Mouse (Mus musculus) MEL (cell line): ENCODE data around the gene Dpf2. TPM values are rescaled to one million over a fixed set of nuclear protein-coding genes. Genes with fewer than 3 reads are reported as not detected.

Experiments used
- DNase-seq: peaks from one replicate; pipeline ENCODE4 v3.0.0; 2011; ENCODE audit warnings: low read depth, low spot score
- H3K27ac ChIP-seq: 2 replicates; pipeline ENCODE4 v1.5.1; 2012; ENCODE audit warnings: low read depth, mild to moderate bottlenecking, control low read depth, low read length, moderate library complexity; ENCODE audit not compliant: control insufficient read depth
- H3K27me3 ChIP-seq, 2 experiments: fragments of 150-350 bp in 1 of 2; sonication (generic) in 1 of 2; 2 replicates each; pipeline ENCODE4 v1.6.1; 2012; ENCODE audit warnings: low read length in 2 of 2, mild to moderate bottlenecking in 2 of 2, improper control_type of control experiment in 1 of 2, moderate library complexity in 1 of 2; ENCODE audit not compliant: insufficient read depth in 2 of 2, control insufficient read depth in 1 of 2
- H3K36me3 ChIP-seq, 2 experiments: 2 replicates each; pipeline ENCODE4 v1.6.1; 2012 to 2014; ENCODE audit warnings: low read length in 2 of 2, improper control_type of control experiment in 1 of 2, inconsistent platforms in 1 of 2, mild to moderate bottlenecking in 1 of 2; ENCODE audit not compliant: insufficient read depth in 2 of 2, control insufficient read depth in 1 of 2
- H3K4me1 ChIP-seq, 2 experiments: fragments of 150-350 bp in 1 of 2; sonication (generic) in 1 of 2; 2 replicates each; pipeline ENCODE4 v1.6.1; 2012; ENCODE audit warnings: low read length in 2 of 2, improper control_type of control experiment in 1 of 2, mild to moderate bottlenecking in 1 of 2; ENCODE audit not compliant: insufficient read depth in 2 of 2, control insufficient read depth in 1 of 2
- H3K4me3 ChIP-seq, 2 experiments: fragments of 150-350 bp in 1 of 2; sonication (generic) in 1 of 2; 2 replicates each; pipeline ENCODE4 v1.5.1; 2012; ENCODE audit warnings: low read depth in 2 of 2, low read length in 2 of 2, mild to moderate bottlenecking in 2 of 2, moderate library complexity in 2 of 2, control low read depth in 1 of 2, improper control_type of control experiment in 1 of 2; ENCODE audit not compliant: control insufficient read depth in 1 of 2, insufficient read depth in 1 of 2
- H3K79me2 ChIP-seq: 2 replicates; pipeline ENCODE4 v1.6.1; 2012; ENCODE audit warnings: mild to moderate bottlenecking, low read length, moderate library complexity; ENCODE audit not compliant: control insufficient read depth, poor library complexity, insufficient read depth
- H3K9ac ChIP-seq: 2 replicates; pipeline ENCODE4 v1.6.1; 2012; ENCODE audit warnings: low read depth, mild to moderate bottlenecking, control low read depth, low read length, moderate library complexity; ENCODE audit not compliant: control insufficient read depth, poor library complexity, severe bottlenecking
- H3K9me3 ChIP-seq: fragments of 150-350 bp; sonication (generic); replicated peaks from 2 replicates; pipeline ENCODE4 v1.6.1; 2012; ENCODE audit warnings: mild to moderate bottlenecking, low read length, improper control_type of control experiment, moderate library complexity; ENCODE audit not compliant: insufficient read depth
- CHD1 ChIP-seq: IDR thresholded peaks from 2 replicates; pipeline ENCODE4 v1.6.1; 2012; ENCODE audit warnings: low read depth, mild to moderate bottlenecking, inconsistent platforms, low read length, improper control_type of control experiment
- CHD2 ChIP-seq: IDR thresholded peaks from 2 replicates; pipeline ENCODE4 v1.6.1; 2011; ENCODE audit warnings: low read length, improper control_type of control experiment
- CTCF ChIP-seq, 3 experiments: IDR thresholded peaks in 2 of 3; conservative IDR thresholded peaks in 1 of 3; 2 replicates each; pipeline ENCODE4 v1.5.1; 2011 to 2012; ENCODE audit warnings: low read length in 3 of 3, low read depth in 2 of 3, mild to moderate bottlenecking in 2 of 3, improper control_type of control experiment in 1 of 3, inconsistent platforms in 1 of 3, mixed read lengths in 1 of 3, moderate library complexity in 1 of 3; ENCODE audit not compliant: control insufficient read depth in 1 of 3, insufficient read depth in 1 of 3, poor library complexity in 1 of 3, severe bottlenecking in 1 of 3
- EP300 ChIP-seq, 2 experiments: IDR thresholded peaks; 2 replicates each; pipeline ENCODE4 v1.6.1; 2011; ENCODE audit warnings: improper control_type of control experiment in 2 of 2, low read length in 2 of 2, low read depth in 1 of 2, mild to moderate bottlenecking in 1 of 2
- ETS1 ChIP-seq: IDR thresholded peaks from 2 replicates; pipeline ENCODE4 v1.6.1; 2012; ENCODE audit warnings: low read depth, mild to moderate bottlenecking, inconsistent platforms, low read length, improper control_type of control experiment, moderate library complexity
- GABPA ChIP-seq: IDR thresholded peaks from 2 replicates; pipeline ENCODE4 v1.6.1; 2012; ENCODE audit warnings: low read depth, mild to moderate bottlenecking, inconsistent platforms, low read length, improper control_type of control experiment, moderate library complexity
- GATA1 ChIP-seq: IDR thresholded peaks from 2 replicates; pipeline ENCODE4 v1.6.1; 2011; ENCODE audit warnings: low read depth, low read length, improper control_type of control experiment
- MYC ChIP-seq: IDR thresholded peaks from 2 replicates; pipeline ENCODE4 v1.6.1; 2011; ENCODE audit warnings: low read depth, mild to moderate bottlenecking, low read length, improper control_type of control experiment, moderate library complexity
- NRF1 ChIP-seq: IDR thresholded peaks from 2 replicates; pipeline ENCODE4 v1.6.1; 2014; ENCODE audit warnings: low read depth, mild to moderate bottlenecking, inconsistent platforms, low read length, improper control_type of control experiment, moderate library complexity; ENCODE audit not compliant: poor library complexity, insufficient read depth, severe bottlenecking
- POLR2AphosphoS5 ChIP-seq: IDR thresholded peaks from 2 replicates; pipeline ENCODE4 v1.6.1; 2012; ENCODE audit warnings: low read depth, borderline replicate concordance, mild to moderate bottlenecking, inconsistent platforms, low read length, moderate library complexity, mixed read lengths
- SIN3A ChIP-seq: IDR thresholded peaks from 2 replicates; pipeline ENCODE4 v1.6.1; 2012; ENCODE audit warnings: low read length, improper control_type of control experiment, inconsistent platforms
- TAL1 ChIP-seq: IDR thresholded peaks from 2 replicates; pipeline ENCODE4 v1.6.1; 2012; ENCODE audit warnings: mild to moderate bottlenecking, inconsistent platforms, low read length, moderate library complexity, mixed read lengths
- TBP ChIP-seq: IDR thresholded peaks from 2 replicates; pipeline ENCODE4 v1.8.0; 2011; ENCODE audit warnings: low read depth, low read length, improper control_type of control experiment
- TCF12 ChIP-seq: IDR thresholded peaks from 2 replicates; pipeline ENCODE4 v1.6.1; 2014; ENCODE audit warnings: low read depth, mild to moderate bottlenecking, inconsistent platforms, low read length, improper control_type of control experiment, moderate library complexity
- UBTF ChIP-seq: IDR thresholded peaks from 2 replicates; pipeline ENCODE4 v1.6.1; 2012; ENCODE audit warnings: low read depth, mild to moderate bottlenecking, inconsistent platforms, low read length, improper control_type of control experiment, moderate library complexity, borderline replicate concordance; ENCODE audit not compliant: insufficient read depth
- USF1 ChIP-seq: IDR thresholded peaks from 2 replicates; pipeline ENCODE4 v1.6.1; 2014; ENCODE audit warnings: low read depth, mild to moderate bottlenecking, inconsistent platforms, low read length, improper control_type of control experiment, moderate library complexity
- ZMIZ1 ChIP-seq: IDR thresholded peaks from 2 replicates; pipeline ENCODE4 v1.6.1; 2012; ENCODE audit warnings: low read depth, mild to moderate bottlenecking, inconsistent platforms, low read length, improper control_type of control experiment, moderate library complexity
- polyA plus RNA-seq, 2 experiments: library from polyadenylated mRNA; stranded (reverse) in 1 of 2; unstranded in 1 of 2; fragments of >175 nt in 1 of 2; fragments of >200 nt in 1 of 2; gene quantifications; 2 replicates each; pipeline versions ENCODE4 v1.2.1 to v1.2.4; 2012; ENCODE audit warnings: low replicate concordance in 2 of 2, low read depth in 1 of 2; ENCODE audit not compliant: insufficient read length in 2 of 2, insufficient read depth in 1 of 2, missing spikeins in 1 of 2
- total RNA-seq: library from RNA; depleted of rRNA; stranded (reverse); fragments of 300-350 nt; gene quantifications from 2 replicates; pipeline ENCODE4 v1.2.3, GENCODE M21; 2012

Gene Dpf2
- total and polyA plus RNA-seq, 3 experiments: 58.6 to 166 (median 133) TPM

DNA sequence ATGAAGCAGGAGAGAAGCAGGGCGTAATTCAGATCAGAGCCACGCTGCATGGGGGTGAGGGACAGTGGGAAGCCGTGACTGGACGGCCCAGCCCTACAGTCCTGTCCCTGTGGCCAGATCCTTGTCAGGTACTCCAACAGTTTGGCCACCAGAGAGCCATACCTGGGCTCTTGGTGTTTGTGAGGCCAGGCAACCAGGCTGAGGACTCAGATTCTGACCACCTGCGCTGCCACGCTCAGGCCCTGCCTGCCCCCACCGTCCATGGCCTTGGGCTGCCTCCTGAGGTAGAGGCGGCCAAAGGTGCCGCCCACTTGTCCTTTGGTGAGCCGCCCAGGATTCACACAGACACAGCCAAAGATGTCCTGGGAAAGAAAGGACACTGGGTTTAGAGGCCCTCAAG lies 27.8 kb upstream of the Dpf2 start:
- no peak for DNase-seq
- H3K27ac ChIP-seq: no peak overlapping the region
- H3K36me3 ChIP-seq: no peaks in the 10 kb centered on the region; a peak in 1 of 4 replicates
- no peak overlapping the region for H3K4me3 ChIP-seq
- no peaks in the 10 kb centered on the region for H3K27me3 ChIP-seq
- H3K79me2 ChIP-seq: no peaks in the 10 kb centered on the region
- TF ChIP-seq TCF12 (no peak), ZMIZ1 (no peak), SIN3A (no peak), TAL1 (no peak), ETS1 (no peak), CHD2 (no peak), EP300 (IDR thresholded peaks at IDR 0.05; ENCODE audit: low read depth in 1 of 2, low read length in 2 of 2) (no peak), USF1 (no peak), GABPA (no peak), NRF1 (no peak), TBP (no peak), CHD1 (no peak)
- H3K4me1 ChIP-seq: no peaks in the 10 kb centered on the region
- H3K9ac ChIP-seq: no peak overlapping the region
- no peaks in the 10 kb centered on the region for H3K9me3 ChIP-seq

- Histone ChIP-seq H3K27ac (no peak overlapping the region), H3K36me3 (no peaks in the 10 kb centered on the region; a peak in 1 of 4 replicates)
These were observed 27.4 kb upstream of the Dpf2 start for GRCm38 (mm10) chr19:5940173-5940572.

GRCm38 (mm10) chr19:5939715-5940114 lies 26.9 kb upstream of the Dpf2 start:
- no peak for DNase-seq
- H3K4me3 ChIP-seq: no peak overlapping the region
- no peaks in the 10 kb centered on the region for H3K79me2 ChIP-seq
- H3K9ac ChIP-seq: no peak overlapping the region
- no peaks in the 10 kb centered on the region for H3K9me3 ChIP-seq
- no peaks in the 10 kb centered on the region; a peak in 1 of 4 replicates for H3K36me3 ChIP-seq
- TF ChIP-seq GATA1: no peak
- TF ChIP-seq MYC: no peak
- no peak for TF ChIP-seq CTCF (IDR thresholded peaks at IDR 0.05 in 2 of 3, conservative IDR thresholded peaks at IDR 0.05 in 1 of 3; ENCODE audit: control insufficient read depth in 1 of 3, insufficient read depth in 1 of 3, low read depth in 2 of 3, low read length in 3 of 3, poor library complexity in 1 of 3, severe bottlenecking in 1 of 3)
- no peak for TF ChIP-seq GABPA
- TF ChIP-seq, all 39 proteins: peak for 0
- H3K27ac ChIP-seq: no peak overlapping the region
- no peaks in the 10 kb centered on the region for H3K27me3 ChIP-seq
- H3K4me1 ChIP-seq: no peaks in the 10 kb centered on the region

More at GRCm38 (mm10) chr19:5940173-5940572, 27.4 kb upstream of the Dpf2 start:
- Histone ChIP-seq H3K27me3 (no peaks in the 10 kb centered on the region), H3K9me3 (no peaks in the 10 kb centered on the region), H3K9ac (no peak overlapping the region), H3K4me3 (no peak overlapping the region), H3K79me2 (no peaks in the 10 kb centered on the region), H3K4me1 (no peaks in the 10 kb centered on the region)
- DNase-seq: no peak
- no peak for TF ChIP-seq EP300 (IDR thresholded peaks at IDR 0.05; ENCODE audit: low read depth in 1 of 2, low read length in 2 of 2)
- TF ChIP-seq UBTF: no peak
- TF ChIP-seq POLR2AphosphoS5: no peak
- no peak for TF ChIP-seq NRF1
